Comparison of ENCODE assay signal across 8 mouse cellular contexts in genomic region chr6:91212155-91212554, GRCm38 (mm10). TPM values are rescaled to one million over a fixed set of nuclear protein-coding genes. Genes with fewer than 3 reads are reported as not detected.
A peak's percentile ranks its signal among the peaks of the same experiment; 100 is the strongest.
DNase-seq lines count a peak whose midpoint lies in the region; ATAC-seq and TF ChIP-seq lines count a peak whose summit lies in the region.
"Not testable (repeated sequence)": the region's sequence is repeated elsewhere in the genome, so short reads cannot be mapped to it uniquely, and the experiment has no call there.

TSS of gene Fbln2 (plus strand) at chr6:91212455.

- H3K27me3 ChIP-seq in forebrain, embryonic 11.5 days (ENCODE audit: control insufficient read depth, insufficient read depth, low read length); kidney, embryonic 16.5 days (ENCODE audit: insufficient read depth, low read length); midbrain, embryonic 14.5 days (ENCODE audit: control insufficient read depth, insufficient read depth, low read length); stomach, postnatal 0 days (ENCODE audit: control insufficient read depth, insufficient read depth, low read length): not testable (repeated sequence)
- peaks cover 69% of the 10 kb centered on the region for H3K27me3 ChIP-seq in liver, embryonic 12.5 days (replicated peaks)

- not testable (repeated sequence) for ATAC-seq in forebrain, embryonic 11.5 days (replicated peaks; ENCODE audit: low FRiP score); liver, embryonic 12.5 days; midbrain, embryonic 14.5 days (ENCODE audit: low FRiP score, low TSS enrichment); stomach, postnatal 0 days (ENCODE audit: low FRiP score, low TSS enrichment)
- peak; percentile 30; the same call in 1 of the 2 replicates for ATAC-seq in kidney, embryonic 16.5 days (ENCODE audit: low FRiP score, low TSS enrichment)

- H3K4me2 ChIP-seq in forebrain, embryonic 11.5 days (ENCODE audit: low read depth, low read length, severe bottlenecking): peak within 1 kb of the TSS; percentile 49
- H3K4me2 ChIP-seq in kidney, embryonic 16.5 days (replicated peaks; ENCODE audit: low read depth, low read length): peak within 1 kb of the TSS; percentile 64
- H3K4me2 ChIP-seq in liver, embryonic 12.5 days: peak within 1 kb of the TSS; percentile 49
- peak within 1 kb of the TSS; percentile 53 for H3K4me2 ChIP-seq in midbrain, embryonic 14.5 days (ENCODE audit: low read length)
- H3K4me2 ChIP-seq in stomach, postnatal 0 days (replicated peaks; ENCODE audit: low read depth): peak within 1 kb of the TSS; percentile 56

- peak within 1 kb of the TSS; percentile 28 for H3K4me3 ChIP-seq in forebrain, embryonic 11.5 days (ENCODE audit: low read depth, low read length)
- peak within 1 kb of the TSS; percentile 46 for H3K4me3 ChIP-seq in kidney, embryonic 16.5 days (ENCODE audit: low read length)
- H3K4me3 ChIP-seq in liver, embryonic 12.5 days: peak within 1 kb of the TSS; percentile 31
- H3K4me3 ChIP-seq in midbrain, embryonic 14.5 days (replicated peaks; ENCODE audit: low read depth, low read length): peak within 1 kb of the TSS; percentile 25
- H3K4me3 ChIP-seq in stomach, postnatal 0 days (ENCODE audit: low read depth, low read length): peak within 1 kb of the TSS; percentile 27

- DNase-seq in adrenal gland, postnatal 25 days; forebrain, embryonic 11.5 days (ENCODE audit: low spot score); gonadal fat pad, adult 2 months (ENCODE audit: low read depth); heart, postnatal 4 days; midbrain, embryonic 14.5 days; stomach, postnatal 0 days (ENCODE audit: low spot score): not testable (repeated sequence)

- TF ChIP-seq CTCF in stomach, postnatal 0 days (IDR thresholded peaks at IDR 0.05; ENCODE audit: low read depth): not testable (repeated sequence)

- not testable (repeated sequence) for H3K36me3 ChIP-seq in forebrain, embryonic 11.5 days (ENCODE audit: control insufficient read depth, insufficient read depth, low read length); kidney, embryonic 16.5 days (ENCODE audit: insufficient read depth, low read length); liver, embryonic 12.5 days; midbrain, embryonic 14.5 days (ENCODE audit: control insufficient read depth, insufficient read depth, low read length); stomach, postnatal 0 days (ENCODE audit: control insufficient read depth, insufficient read depth, low read length)

- H3K27ac ChIP-seq in forebrain, embryonic 11.5 days (ENCODE audit: low read depth, low read length); kidney, embryonic 16.5 days (ENCODE audit: low read length); liver, embryonic 12.5 days; midbrain, embryonic 14.5 days (replicated peaks; ENCODE audit: low read depth, low read length); stomach, postnatal 0 days (replicated peaks): not testable (repeated sequence)

- not testable (repeated sequence) for TF ChIP-seq EP300 in stomach, postnatal 0 days (optimal IDR thresholded peaks at IDR 0.05)

- not testable (repeated sequence) for H3K9me3 ChIP-seq in forebrain, embryonic 11.5 days (ENCODE audit: control insufficient read depth, low read length); kidney, embryonic 16.5 days (ENCODE audit: low read length); liver, embryonic 12.5 days (replicated peaks); midbrain, embryonic 14.5 days (ENCODE audit: control insufficient read depth, low read length); stomach, postnatal 0 days (ENCODE audit: control insufficient read depth, low read length)

- not testable (repeated sequence) for H3K4me1 ChIP-seq in forebrain, embryonic 11.5 days (replicated peaks; ENCODE audit: control insufficient read depth, insufficient read depth, low read length); liver, embryonic 12.5 days; midbrain, embryonic 14.5 days (ENCODE audit: control insufficient read depth, insufficient read depth, low read length); stomach, postnatal 0 days (replicated peaks; ENCODE audit: control insufficient read depth, insufficient read depth)
- peaks cover 17% of the 10 kb centered on the region for H3K4me1 ChIP-seq in kidney, embryonic 16.5 days (ENCODE audit: insufficient read depth, low read length)

- peak within 1 kb of the TSS; percentile 39 for H3K9ac ChIP-seq in forebrain, embryonic 11.5 days (ENCODE audit: low read length)
- peak within 1 kb of the TSS; percentile 58 for H3K9ac ChIP-seq in kidney, embryonic 16.5 days (replicated peaks; ENCODE audit: low read length)
- not testable (repeated sequence) for H3K9ac ChIP-seq in liver, embryonic 12.5 days
- peak within 1 kb of the TSS; percentile 24; the same call in 1 of the 2 replicates for H3K9ac ChIP-seq in midbrain, embryonic 14.5 days (replicated peaks; ENCODE audit: low read length)
- peak within 1 kb of the TSS; percentile 27; the same call in 1 of the 2 replicates for H3K9ac ChIP-seq in stomach, postnatal 0 days (ENCODE audit: low read length)

RNA-seq across cellular contexts. Expression of gene Fbln2, which starts in this region (rescaled TPM):
- total RNA-seq in adrenal gland, postnatal 25 days (2021): 10.1 and 11.3 TPM in 2 replicates
- 38.9 and 42.4 TPM in 2 replicates for polyA plus RNA-seq in forebrain, embryonic 11.5 days (2014; fragmentation: Nextera tagmentation; extraction: Ambion mirVana)
- polyA plus RNA-seq in gonadal fat pad, adult 2 months (2012; rRNA removed): 85.8 and 147 TPM in 2 replicates
- total RNA-seq in heart, postnatal 4 days (2021): 100 to 1,000 TPM; 172 to 182 TPM
- polyA plus RNA-seq in kidney, embryonic 16.5 days (2015; fragmentation: Nextera tagmentation; extraction: Ambion mirVana): 39.8 and 43.8 TPM in 2 replicates
- polyA plus RNA-seq in liver, embryonic 12.5 days (2016; fragmentation: Nextera tagmentation; extraction: Ambion mirVana): 15.9 and 17.0 TPM in 2 replicates
- 4.8 and 12.0 TPM in 2 replicates for polyA plus RNA-seq in midbrain, embryonic 14.5 days (2014; fragmentation: Nextera tagmentation; extraction: Ambion mirVana)
- 29.5 and 32.1 TPM in 2 replicates for polyA plus RNA-seq in stomach, postnatal 0 days (2015; fragmentation: Nextera tagmentation; extraction: Ambion mirVana)

Comparison
In these comparisons a context has a peak if more than half of its experiments do, and no peak if none do; other contexts are left out.
1. RNA of gene Fbln2 (total RNA-seq): 172 to 182 TPM in heart, postnatal 4 days; 10.1 to 11.3 TPM in adrenal gland, postnatal 25 days; every median in the first group is over 10 times any median in the second.
2. Peak in every context shown above with its lines, with median percentiles within 50 percentile points of each other: H3K4me2 ChIP-seq and H3K4me3 ChIP-seq.